Mouse (Mus musculus): ENCODE results near the gene Mon2. TPM values are rescaled to one million over a fixed set of nuclear protein-coding genes. Genes with fewer than 3 reads are reported as not detected.

Gene Mon2
- polyA plus RNA-seq, 1 experiment from 2014 or later: 9.3 TPM

GRCm38 (mm10) chr10:123094504-123094903 is 18.2 kb upstream of the Mon2 start:
- no peaks in the 10 kb centered on the region for H3K9me3 ChIP-seq (replicated peaks)
- H3K36me3 ChIP-seq: no peaks in the 10 kb centered on the region
- H3K27ac ChIP-seq: no peak overlapping the region
- WGBS (ENCODE audit: insufficient replicate concordance): 68% methylated on average over 7 of the region's 7 CpGs
- H3K4me2 ChIP-seq: no peak overlapping the region
- H3K4me1 ChIP-seq (replicated peaks): no peaks in the 10 kb centered on the region
- H3K4me3 ChIP-seq (replicated peaks): no peak overlapping the region
- ATAC-seq (ENCODE audit: low read depth) (no peak), DNase-seq (no peak)
- H3K9ac ChIP-seq: no peak overlapping the region
- H3K27me3 ChIP-seq: no peaks in the 10 kb centered on the region

- Histone ChIP-seq H3K4me1 (replicated peaks) (no peaks in the 10 kb centered on the region), H3K9ac (no peak overlapping the region), H3K4me2 (no peak overlapping the region), H3K36me3 (no peaks in the 10 kb centered on the region), H3K9me3 (replicated peaks) (no peaks in the 10 kb centered on the region), H3K27me3 (no peaks in the 10 kb centered on the region), H3K27ac (no peak overlapping the region), H3K4me3 (replicated peaks) (no peak overlapping the region)
- no peak for DNase-seq
- no peak for ATAC-seq (ENCODE audit: low read depth)
- WGBS (ENCODE audit: insufficient replicate concordance): 38% methylated on average over 3 of the region's 3 CpGs
These were observed 16.3 kb upstream of the Mon2 start for GRCm38 (mm10) chr10:123092577-123092976.

DNA sequence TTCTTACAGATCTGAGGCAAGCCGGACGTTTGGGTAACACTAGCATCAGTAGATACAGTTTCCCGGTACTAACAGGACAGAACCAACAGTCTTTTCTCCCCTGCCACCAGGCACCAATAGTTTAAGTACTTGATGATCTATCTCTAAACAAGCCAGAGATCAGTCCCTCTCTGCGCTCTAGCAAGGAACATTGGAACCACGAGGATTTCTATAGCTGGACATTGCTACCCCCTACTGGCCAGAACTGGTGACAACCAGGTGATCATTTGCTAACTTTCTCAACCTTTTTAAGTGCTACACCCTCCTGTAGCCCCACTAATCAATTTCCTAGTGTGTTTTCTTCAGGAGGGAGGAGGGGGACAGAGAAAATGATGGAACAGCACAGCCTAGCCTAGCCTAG is 15.4 kb upstream of the Mon2 start:
- WGBS (ENCODE audit: insufficient replicate concordance): 37% methylated on average over 5 of the region's 5 CpGs
- Histone ChIP-seq H3K27me3 (no peaks in the 10 kb centered on the region), H3K9me3 (replicated peaks) (no peaks in the 10 kb centered on the region), H3K9ac (no peak overlapping the region), H3K36me3 (no peaks in the 10 kb centered on the region), H3K4me1 (replicated peaks) (no peaks in the 10 kb centered on the region), H3K4me3 (replicated peaks) (no peak overlapping the region), H3K4me2 (no peak overlapping the region), H3K27ac (no peak overlapping the region)
- ATAC-seq (ENCODE audit: low read depth) (peak; percentile 29; the same call in 1 of the 2 replicates), DNase-seq (peak; percentile 27)

DNA sequence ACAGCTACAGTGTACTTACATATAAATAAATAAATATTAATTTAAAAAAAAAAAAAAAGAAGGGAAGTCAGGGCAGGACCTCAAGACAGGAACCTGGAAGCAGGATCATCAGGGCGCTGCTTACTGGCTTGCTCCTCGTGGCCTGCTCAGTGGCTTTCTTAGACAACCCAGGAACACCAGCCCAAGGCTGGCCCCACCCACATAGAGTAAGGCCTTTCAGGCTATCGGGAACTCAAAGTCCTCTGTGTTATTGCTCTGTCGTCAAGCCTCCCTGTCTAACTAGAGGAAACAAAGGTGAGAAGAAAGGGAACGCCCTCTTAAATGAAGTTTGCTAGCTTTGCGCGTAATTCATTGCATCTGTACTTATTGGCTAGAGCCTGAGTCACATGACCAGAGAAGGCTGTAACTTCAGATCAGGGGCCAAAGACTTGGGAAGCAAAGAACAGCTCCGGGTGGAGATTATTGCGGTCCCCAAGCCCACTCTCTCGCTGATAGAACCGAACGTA is 13.2 kb upstream of the Mon2 start:
- Histone ChIP-seq H3K4me3 (replicated peaks) (no peak overlapping the region), H3K27me3 (no peaks in the 10 kb centered on the region), H3K4me2 (no peak overlapping the region), H3K9me3 (replicated peaks) (no peaks in the 10 kb centered on the region), H3K36me3 (no peaks in the 10 kb centered on the region), H3K4me1 (replicated peaks) (no peaks in the 10 kb centered on the region), H3K9ac (no peak overlapping the region), H3K27ac (no peak overlapping the region)
- no peak for ATAC-seq (ENCODE audit: low read depth)
- no peak for DNase-seq
- WGBS (ENCODE audit: insufficient replicate concordance): 68% methylated on average over 12 of the region's 12 CpGs

- no peak overlapping the region for H3K4me2 ChIP-seq
- no peaks in the 10 kb centered on the region for H3K4me1 ChIP-seq (replicated peaks)
- H3K27me3 ChIP-seq: no peaks in the 10 kb centered on the region
- H3K9ac ChIP-seq: no peak overlapping the region
- H3K27ac ChIP-seq: no peak overlapping the region
- no peak for DNase-seq
- 69% methylated on average over 2 of the region's 2 CpGs for WGBS (ENCODE audit: insufficient replicate concordance)
- H3K4me3 ChIP-seq (replicated peaks): no peak overlapping the region
- H3K9me3 ChIP-seq (replicated peaks): no peaks in the 10 kb centered on the region
- no peak for ATAC-seq (ENCODE audit: low read depth)
- no peaks in the 10 kb centered on the region for H3K36me3 ChIP-seq
These were observed 10.5 kb upstream of the Mon2 start for GRCm38 (mm10) chr10:123086847-123087246.

DNA sequence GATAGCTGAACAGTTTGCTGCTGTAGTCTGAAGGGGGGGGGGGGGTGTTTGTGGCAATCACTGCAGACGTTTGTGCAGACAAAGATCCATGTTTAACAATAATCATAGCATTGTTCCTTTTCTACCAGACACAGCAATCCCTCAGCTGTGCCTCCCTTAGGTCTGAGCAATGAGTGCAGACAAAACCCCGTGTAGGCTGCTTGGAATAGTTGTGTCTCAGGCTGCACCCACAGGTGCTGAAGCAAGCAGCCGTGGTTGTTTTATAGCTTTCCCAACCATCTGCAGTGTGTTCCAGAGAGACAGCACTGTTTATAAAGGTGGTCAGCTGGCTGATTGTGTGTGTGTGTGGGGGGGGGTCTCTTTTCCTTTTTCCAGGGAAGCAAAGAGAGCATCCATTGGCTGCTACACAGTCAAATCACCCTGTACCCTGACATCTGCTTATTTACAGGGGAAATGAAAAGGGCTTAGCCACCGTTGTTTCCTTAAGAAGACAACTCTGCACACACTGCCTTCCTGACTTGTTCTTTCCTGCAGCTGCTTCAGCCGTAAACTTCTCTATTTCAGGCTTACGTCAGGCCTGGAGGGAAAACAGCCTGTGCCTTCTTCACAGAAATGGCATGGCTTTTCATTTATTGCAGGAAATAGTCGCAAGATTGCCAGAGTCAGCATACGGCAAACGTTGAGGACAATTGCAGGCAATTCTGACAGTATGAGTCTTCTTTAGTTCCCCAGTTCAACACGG is 8.8 kb upstream of the Mon2 start:
- no peaks in the 10 kb centered on the region for H3K27me3 ChIP-seq

GRCm38 (mm10) chr10:123084307-123084706 is 8.0 kb upstream of the Mon2 start:
- no peaks in the 10 kb centered on the region for H3K36me3 ChIP-seq
- 66% methylated on average over 9 of the region's 9 CpGs for WGBS (ENCODE audit: insufficient replicate concordance)
- no peaks in the 10 kb centered on the region for H3K27me3 ChIP-seq
- H3K4me2 ChIP-seq: no peak overlapping the region
- ATAC-seq (ENCODE audit: low read depth): no peak
- H3K9ac ChIP-seq: no peak overlapping the region
- no peaks in the 10 kb centered on the region for H3K9me3 ChIP-seq (replicated peaks)
- no peak for DNase-seq
- no peaks in the 10 kb centered on the region for H3K4me1 ChIP-seq (replicated peaks)
- H3K4me3 ChIP-seq (replicated peaks): no peak overlapping the region
- H3K27ac ChIP-seq: no peak overlapping the region

More for the DNA sequence above, 8.8 kb upstream of the Mon2 start:
- H3K36me3 ChIP-seq: no peaks in the 10 kb centered on the region
- H3K27ac ChIP-seq: no peak overlapping the region
- no peak overlapping the region for H3K9ac ChIP-seq
- DNase-seq (no peak), ATAC-seq (ENCODE audit: low read depth) (no peak)
- H3K9me3 ChIP-seq (replicated peaks): no peaks in the 10 kb centered on the region
- no peak overlapping the region for H3K4me3 ChIP-seq (replicated peaks)
- H3K4me1 ChIP-seq (replicated peaks): no peaks in the 10 kb centered on the region
- no peak overlapping the region for H3K4me2 ChIP-seq
- WGBS (ENCODE audit: insufficient replicate concordance): 34% methylated on average over 10 of the region's 10 CpGs

DNA sequence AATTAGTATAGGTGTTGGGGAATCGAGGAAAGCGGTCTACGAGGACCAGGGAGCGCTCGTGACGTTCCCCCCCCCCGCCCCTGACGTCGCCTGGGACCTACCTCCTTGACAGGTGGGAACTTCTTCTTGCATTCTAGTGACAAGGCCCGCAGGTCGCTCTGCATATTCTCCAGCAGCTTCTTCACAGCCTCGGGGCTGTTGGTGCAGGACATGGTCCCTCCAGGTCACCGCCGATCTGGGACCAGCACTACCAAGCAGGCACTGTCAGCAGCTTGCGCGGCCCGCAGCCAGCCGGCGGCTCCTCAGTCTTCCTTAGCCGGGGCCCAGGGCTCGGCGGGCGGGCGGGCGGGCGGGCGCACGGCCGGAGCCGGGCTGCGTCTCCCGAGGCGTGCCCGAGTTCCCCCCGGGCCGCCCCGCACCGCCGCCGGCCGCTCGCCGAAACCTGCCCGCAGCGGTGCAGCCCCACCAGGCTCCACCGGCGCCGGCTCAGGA is 508 bp downstream of the Mon2 start:
- Histone ChIP-seq H3K36me3 (peaks cover 7% of the 10 kb centered on the region; the same call in 1 of the 2 replicates), H3K27ac (peak overlapping the region; percentile 80), H3K9ac (peak overlapping the region; percentile 92), H3K4me1 (replicated peaks) (peaks cover 36% of the 10 kb centered on the region), H3K27me3 (no peaks in the 10 kb centered on the region), H3K9me3 (replicated peaks) (no peaks in the 10 kb centered on the region), H3K4me2 (peak overlapping the region; percentile 84), H3K4me3 (replicated peaks) (peak overlapping the region; percentile 98)
- DNase-seq (no peak), ATAC-seq (ENCODE audit: low read depth) (peak; percentile 78)
- 0% methylated on average over 16 of the region's 48 CpGs for WGBS (ENCODE audit: insufficient replicate concordance)

DNA sequence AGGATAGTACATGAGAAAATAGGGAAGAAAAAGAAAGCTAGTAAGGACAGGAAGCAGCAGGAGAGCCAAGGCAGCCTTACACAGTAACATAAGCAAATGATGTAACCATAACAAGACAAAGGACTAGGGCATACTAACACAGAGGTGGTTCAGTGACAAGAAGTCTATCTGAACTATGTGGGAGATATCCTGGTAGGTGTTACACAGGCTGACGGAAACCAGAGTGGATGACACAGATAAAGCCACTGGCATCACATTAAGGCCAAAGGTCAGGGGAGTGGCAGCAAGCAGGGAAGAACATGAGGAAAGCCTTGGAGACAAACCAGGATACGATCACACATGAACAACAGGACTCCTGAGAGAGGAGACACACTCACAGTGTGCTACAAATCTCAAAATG is 4.3 kb downstream of the Mon2 start:
- H3K9ac ChIP-seq: no peak overlapping the region

DNA sequence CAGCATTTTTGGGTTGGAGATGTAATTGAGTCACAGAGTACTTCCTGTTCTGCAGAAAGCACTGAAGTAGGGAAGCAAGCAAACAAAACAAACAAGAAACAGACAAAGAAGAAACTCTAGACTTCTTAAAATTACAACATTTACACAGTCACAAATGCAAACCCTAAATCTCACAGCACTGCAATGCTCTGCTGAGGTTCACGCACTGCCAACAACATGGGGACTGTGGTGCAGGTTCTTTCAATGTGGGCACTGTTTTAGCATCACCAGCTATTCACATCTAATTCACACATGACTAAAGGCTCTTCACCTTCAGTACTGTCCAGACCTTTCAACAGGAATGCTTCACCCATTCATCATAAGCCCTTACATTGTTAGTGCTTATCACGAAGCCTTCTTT is 13.3 kb downstream of the Mon2 start:
- DNase-seq (no peak), ATAC-seq (ENCODE audit: low read depth) (no peak)
- Histone ChIP-seq H3K36me3 (peaks cover 5% of the 10 kb centered on the region; the same call in 1 of the 2 replicates), H3K4me2 (no peak overlapping the region), H3K27ac (no peak overlapping the region), H3K9ac (no peak overlapping the region), H3K27me3 (no peaks in the 10 kb centered on the region), H3K4me1 (replicated peaks) (no peaks in the 10 kb centered on the region), H3K9me3 (replicated peaks) (no peaks in the 10 kb centered on the region), H3K4me3 (replicated peaks) (no peak overlapping the region)
- WGBS (ENCODE audit: insufficient replicate concordance): 88% methylated on average over 2 of the region's 2 CpGs

More for the DNA sequence above, 4.3 kb downstream of the Mon2 start:
- no peaks in the 10 kb centered on the region for H3K27me3 ChIP-seq
- DNase-seq: no peak
- H3K4me3 ChIP-seq (replicated peaks): no peak overlapping the region
- no peak for ATAC-seq (ENCODE audit: low read depth)
- H3K9me3 ChIP-seq (replicated peaks): no peaks in the 10 kb centered on the region
- no peak overlapping the region for H3K4me2 ChIP-seq
- WGBS (ENCODE audit: insufficient replicate concordance): 58% methylated on average over 2 of the region's 2 CpGs
- peaks cover 35% of the 10 kb centered on the region for H3K4me1 ChIP-seq (replicated peaks)
- peaks cover 17% of the 10 kb centered on the region for H3K36me3 ChIP-seq
- no peak overlapping the region for H3K27ac ChIP-seq

- Histone ChIP-seq H3K4me1 (replicated peaks) (no peaks in the 10 kb centered on the region), H3K4me2 (no peak overlapping the region), H3K9me3 (replicated peaks) (no peaks in the 10 kb centered on the region), H3K4me3 (replicated peaks) (no peak overlapping the region), H3K27me3 (no peaks in the 10 kb centered on the region), H3K36me3 (peaks cover 10% of the 10 kb centered on the region; the same call in 1 of the 2 replicates), H3K27ac (no peak overlapping the region), H3K9ac (no peak overlapping the region)
- DNase-seq (no peak), ATAC-seq (ENCODE audit: low read depth) (no peak)
- WGBS (ENCODE audit: insufficient replicate concordance): 71% methylated on average over 6 of the region's 6 CpGs
These were observed 15.5 kb downstream of the Mon2 start for GRCm38 (mm10) chr10:123060831-123061230.

DNA sequence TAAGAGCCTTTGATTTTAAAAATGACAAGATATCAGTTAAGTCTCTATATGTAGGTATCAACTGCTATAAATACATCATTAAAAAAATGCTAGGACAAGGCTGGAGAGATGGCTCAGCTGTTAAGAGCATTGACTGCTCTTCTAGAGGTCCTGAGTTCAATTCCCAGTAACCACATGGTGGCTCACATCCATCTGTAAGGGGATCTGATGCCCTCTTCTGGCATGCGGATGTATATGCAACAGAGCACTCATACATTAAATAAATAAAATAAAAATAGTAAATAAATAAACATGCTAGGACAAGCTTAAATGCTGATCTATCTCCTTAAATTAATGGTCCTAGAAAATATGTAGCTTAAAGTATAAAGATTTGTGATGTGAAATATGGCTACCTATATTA is 19.2 kb downstream of the Mon2 start:
- Histone ChIP-seq H3K9ac (no peak overlapping the region), H3K4me3 (replicated peaks) (no peak overlapping the region), H3K27me3 (no peaks in the 10 kb centered on the region), H3K4me1 (replicated peaks) (no peaks in the 10 kb centered on the region), H3K9me3 (replicated peaks) (no peaks in the 10 kb centered on the region), H3K27ac (no peak overlapping the region), H3K4me2 (no peak overlapping the region), H3K36me3 (peaks cover 10% of the 10 kb centered on the region; the same call in 1 of the 2 replicates)
- DNase-seq (no peak), ATAC-seq (ENCODE audit: low read depth) (no peak)
- WGBS (ENCODE audit: insufficient replicate concordance): 72% methylated on average over 1 of the region's 1 CpGs

All from liver, embryonic 13.5 days (tissue).